Mouse (Mus musculus) cerebellum, postnatal 10 days (tissue): Measurements from ENCODE around the gene Anapc1.
"Not testable (repeated sequence)": the region's sequence is repeated elsewhere in the genome, so short reads cannot be mapped to it uniquely, and the experiment has no call there.

Experiments
- DNase-seq, 2 experiments: peaks; one replicate each; pipeline ENCODE4 v3.0.0; 2021; ENCODE audit warnings: mixed read lengths in 2 of 2

The Anapc1 gene

GRCm38 (mm10) chr2:128694548-128694947, 7.4 kb upstream of the Anapc1 start:
- no peak for DNase-seq

GRCm38 (mm10) chr2:128693828-128694227, 6.6 kb upstream of the Anapc1 start:
- not testable (repeated sequence) for DNase-seq

- no peak for DNase-seq
Observed at GRCm38 (mm10) chr2:128693236-128693635, 6.0 kb upstream of the Anapc1 start.

- DNase-seq, result no peak
Observed at GRCm38 (mm10) chr2:128692771-128693170, 5.6 kb upstream of the Anapc1 start.

- no peak for DNase-seq
Observed at GRCm38 (mm10) chr2:128692336-128692735, 5.1 kb upstream of the Anapc1 start.

- no peak for DNase-seq
Observed at GRCm38 (mm10) chr2:128687558-128688120, 448 bp upstream of the Anapc1 start.

- DNase-seq, result no peak
Observed at GRCm38 (mm10) chr2:128680661-128681060, 6.5 kb downstream of the Anapc1 start.

- no peak for DNase-seq
Observed at GRCm38 (mm10) chr2:128620578-128620977, 66.6 kb downstream of the Anapc1 start.

- DNase-seq, result no peak
Observed at GRCm38 (mm10) chr2:128615366-128615765, 71.8 kb downstream of the Anapc1 start.

GRCm38 (mm10) chr2:128613365-128613764, 73.8 kb downstream of the Anapc1 start:
- DNase-seq, result no peak

GRCm38 (mm10) chr2:128612275-128612674, 74.9 kb downstream of the Anapc1 start:
- no peak for DNase-seq

GRCm38 (mm10) chr2:128611178-128611577, 76.0 kb downstream of the Anapc1 start:
- no peak for DNase-seq

- no peak for DNase-seq
Observed at GRCm38 (mm10) chr2:128609286-128609685, 77.9 kb downstream of the Anapc1 start.

- no peak for DNase-seq
Observed at GRCm38 (mm10) chr2:128601534-128601933, 85.7 kb downstream of the Anapc1 start.

- DNase-seq, result no peak
Observed at GRCm38 (mm10) chr2:128592301-128592700, 94.9 kb downstream of the Anapc1 start.

- no peak for DNase-seq
Observed at GRCm38 (mm10) chr2:128590909-128591308, 96.3 kb downstream of the Anapc1 start, which contains the start of gene Spdye4c. Spdye4c (plus strand) TSS chr2:128591209.

- no peak for DNase-seq
Observed at GRCm38 (mm10) chr2:128582881-128583280, 104.3 kb downstream of the Anapc1 start.

- DNase-seq, result peak; percentile 93 to 96
Observed at GRCm38 (mm10) chr2:128572726-128573624, 114.2 kb downstream of the Anapc1 start.

GRCm38 (mm10) chr2:128571001-128571400, 116.2 kb downstream of the Anapc1 start:
- DNase-seq, result peak; percentile 9 to 14

GRCm38 (mm10) chr2:128568490-128568889, 118.7 kb downstream of the Anapc1 start:
- no peak for DNase-seq

GRCm38 (mm10) chr2:128568018-128568417, 119.2 kb downstream of the Anapc1 start:
- no peak for DNase-seq

GRCm38 (mm10) chr2:128566304-128567147, 120.7 kb downstream of the Anapc1 start:
- peak; percentile 37 to 62 for DNase-seq

GRCm38 (mm10) chr2:128565904-128566303, 121.3 kb downstream of the Anapc1 start:
- no peak for DNase-seq
